Comparison of ENCODE assay signal across 26 mouse cellular contexts in genomic region chr2:158512528-158512927, GRCm38 (mm10). TPM values are rescaled to one million over a fixed set of nuclear protein-coding genes. Genes with fewer than 3 reads are reported as not detected.
A peak's percentile ranks its signal among the peaks of the same experiment; 100 is the strongest.
DNase-seq lines count a peak whose midpoint lies in the region; ATAC-seq and TF ChIP-seq lines count a peak whose summit lies in the region.
"Had no signal": no experiment of that assay in that cellular context is flagged by ENCODE, and none has a peak within 500 bp of the region (broad histone marks: within the 10 kb centered on the region; RNA-seq: fewer than 3 reads in every experiment).

Gene Arhgap40, plus strand, starts transcription at chr2:158512796.

- DNase-seq in embryonic facial prominence, embryonic 14.5 days (ENCODE audit: low spot score), result peak; percentile 47
- no peak for DNase-seq in embryonic facial prominence, embryonic 10.5 days (ENCODE audit: low spot score)
- DNase-seq in lung, postnatal 0 days (ENCODE audit: low spot score), result peak; percentile 51
- DNase-seq in lung, postnatal 4 days, result no peak
- peak; percentile 40 for DNase-seq in urinary bladder, adult 2 months (ENCODE audit: low spot score)
- DNase-seq in urinary bladder, postnatal 10 days (ENCODE audit: low spot score), result no peak
- DNase-seq in c-Kit-positive CD71-positive TER-119-positive erythroid progenitor cells, embryonic 14.5 days (ENCODE audit: low spot score), result no peak
- DNase-seq: adrenal gland, adult 8-10 months; cerebellum, adult 9-10 months; gastrocnemius, postnatal 36 days; heart, postnatal 36 days; kidney, adult 9 months; kidney, postnatal 36 days; liver, postnatal 0 days; thymus, adult 18-20 months; thymus, postnatal 4 days had no signal

- TF ChIP-seq CTCF in lung, postnatal 0 days (IDR thresholded peaks at IDR 0.05), result no peak

- no peak for ATAC-seq in embryonic facial prominence, embryonic 14.5 days (ENCODE audit: low read depth)
- ATAC-seq in lung, postnatal 0 days, result peak; percentile 52
- ATAC-seq in neural tube, embryonic 15.5 days (ENCODE audit: low FRiP score), result no peak
- ATAC-seq: activated CD4-positive, CD25-positive, alpha-beta regulatory T cell, adult 4 months; liver, postnatal 0 days; midbrain, embryonic 16.5 days had no signal

- no peaks in the 10 kb centered on the region for H3K27me3 ChIP-seq in embryonic facial prominence, embryonic 14.5 days (replicated peaks; ENCODE audit: control insufficient read depth, insufficient read depth, low read length)
- H3K27me3 ChIP-seq in embryonic facial prominence, embryonic 10.5 days (replicated peaks; ENCODE audit: low read depth, poor library complexity, severe bottlenecking), result no peaks in the 10 kb centered on the region
- no peaks in the 10 kb centered on the region for H3K27me3 ChIP-seq in lung, postnatal 0 days (replicated peaks; ENCODE audit: insufficient read depth, low read length)
- H3K27me3 ChIP-seq in neural tube, embryonic 15.5 days (replicated peaks), result no peaks in the 10 kb centered on the region
- H3K27me3 ChIP-seq: forebrain, embryonic 12.5 days; heart, embryonic 15.5 days; hindbrain, embryonic 15.5 days; limb, embryonic 12.5 days had no signal

- WGBS in embryonic facial prominence, embryonic 14.5 days, result 74% methylated on average over 10 of the region's 10 CpGs
- 89% methylated on average over 10 of the region's 10 CpGs for WGBS in embryonic facial prominence, embryonic 10.5 days
- 64% methylated on average over 10 of the region's 10 CpGs for WGBS in lung, postnatal 0 days
- 89% methylated on average over 10 of the region's 10 CpGs for WGBS in neural tube, embryonic 15.5 days

- no peaks in the 10 kb centered on the region for H3K36me3 ChIP-seq in embryonic facial prominence, embryonic 14.5 days (ENCODE audit: control insufficient read depth, insufficient read depth, low read length)
- H3K36me3 ChIP-seq in embryonic facial prominence, embryonic 10.5 days (replicated peaks), result no peaks in the 10 kb centered on the region
- no peaks in the 10 kb centered on the region for H3K36me3 ChIP-seq in lung, postnatal 0 days (ENCODE audit: insufficient read depth, low read length)
- no peaks in the 10 kb centered on the region for H3K36me3 ChIP-seq in neural tube, embryonic 15.5 days
- H3K36me3 ChIP-seq: forebrain, embryonic 12.5 days; heart, embryonic 15.5 days; hindbrain, embryonic 15.5 days; limb, embryonic 12.5 days had no signal

- H3K27ac ChIP-seq in embryonic facial prominence, embryonic 14.5 days (replicated peaks; ENCODE audit: low read depth, low read length), result no peak within 1 kb of the TSS
- H3K27ac ChIP-seq in embryonic facial prominence, embryonic 10.5 days (replicated peaks), result no peak within 1 kb of the TSS
- no peak within 1 kb of the TSS for H3K27ac ChIP-seq in lung, postnatal 0 days (ENCODE audit: low read length)
- H3K27ac ChIP-seq in neural tube, embryonic 15.5 days (replicated peaks), result no peak within 1 kb of the TSS
- H3K27ac ChIP-seq: forebrain, embryonic 12.5 days; heart, embryonic 15.5 days; hindbrain, embryonic 15.5 days; limb, embryonic 12.5 days; macrophage had no signal

- no peaks in the 10 kb centered on the region for H3K9me3 ChIP-seq in embryonic facial prominence, embryonic 14.5 days (ENCODE audit: control insufficient read depth, low read length)
- H3K9me3 ChIP-seq in embryonic facial prominence, embryonic 10.5 days, result no peaks in the 10 kb centered on the region
- no peaks in the 10 kb centered on the region for H3K9me3 ChIP-seq in lung, postnatal 0 days (ENCODE audit: low read length)
- H3K9me3 ChIP-seq in neural tube, embryonic 15.5 days (replicated peaks), result no peaks in the 10 kb centered on the region
- H3K9me3 ChIP-seq: forebrain, embryonic 12.5 days; heart, embryonic 15.5 days; hindbrain, embryonic 15.5 days; limb, embryonic 12.5 days had no signal

- no peak within 1 kb of the TSS for H3K4me3 ChIP-seq in embryonic facial prominence, embryonic 14.5 days (ENCODE audit: low read depth, low read length)
- H3K4me3 ChIP-seq in embryonic facial prominence, embryonic 10.5 days, result no peak within 1 kb of the TSS
- no peak within 1 kb of the TSS for H3K4me3 ChIP-seq in lung, postnatal 0 days (ENCODE audit: low read depth, low read length)
- H3K4me3 ChIP-seq in neural tube, embryonic 15.5 days (replicated peaks), result no peak within 1 kb of the TSS
- H3K4me3 ChIP-seq: forebrain, embryonic 12.5 days; heart, embryonic 15.5 days; hindbrain, embryonic 15.5 days; limb, embryonic 12.5 days had no signal

- no peak for TF ChIP-seq EP300 in lung, postnatal 0 days (IDR thresholded peaks at IDR 0.05)

- no peak within 1 kb of the TSS for H3K4me2 ChIP-seq in embryonic facial prominence, embryonic 14.5 days (ENCODE audit: low read depth, low read length)
- H3K4me2 ChIP-seq in lung, postnatal 0 days (replicated peaks; ENCODE audit: low read depth, low read length), result no peak within 1 kb of the TSS
- H3K4me2 ChIP-seq in neural tube, embryonic 15.5 days, result no peak within 1 kb of the TSS
- H3K4me2 ChIP-seq: forebrain, embryonic 12.5 days; heart, embryonic 15.5 days; hindbrain, embryonic 15.5 days; limb, embryonic 12.5 days; liver, embryonic 11.5 days had no signal

- no peak within 1 kb of the TSS for H3K9ac ChIP-seq in embryonic facial prominence, embryonic 14.5 days (ENCODE audit: low read depth, low read length)
- H3K9ac ChIP-seq in lung, postnatal 0 days (replicated peaks; ENCODE audit: low read depth), result no peak within 1 kb of the TSS
- no peak within 1 kb of the TSS for H3K9ac ChIP-seq in neural tube, embryonic 15.5 days (replicated peaks)
- H3K9ac ChIP-seq: forebrain, embryonic 12.5 days; heart, embryonic 15.5 days; hindbrain, embryonic 15.5 days; limb, embryonic 12.5 days; liver, postnatal 0 days had no signal

- no peaks in the 10 kb centered on the region for H3K4me1 ChIP-seq in embryonic facial prominence, embryonic 14.5 days (ENCODE audit: control insufficient read depth, insufficient read depth, low read length)
- no peaks in the 10 kb centered on the region for H3K4me1 ChIP-seq in embryonic facial prominence, embryonic 10.5 days
- no peaks in the 10 kb centered on the region for H3K4me1 ChIP-seq in lung, postnatal 0 days (ENCODE audit: insufficient read depth, low read depth, low read length)
- H3K4me1 ChIP-seq in neural tube, embryonic 15.5 days, result no peaks in the 10 kb centered on the region
- H3K4me1 ChIP-seq: forebrain, embryonic 12.5 days; hindbrain, embryonic 15.5 days; limb, embryonic 12.5 days had no signal

RNA-seq across cellular contexts. Expression of gene Arhgap40, which starts in this region (rescaled TPM):
- polyA plus RNA-seq in embryonic facial prominence, embryonic 14.5 days (2014; fragmentation: Nextera tagmentation; extraction: Ambion mirVana), result 1.6 and 2.6 TPM in 2 replicates
- polyA plus RNA-seq in embryonic facial prominence, embryonic 10.5 days (2016; fragmentation: Nextera tagmentation; extraction: Ambion mirVana), result 0.21 and 0.25 TPM in 2 replicates
- 0.18 and 0.40 TPM in 2 replicates for polyA plus RNA-seq in lung, postnatal 0 days (2015; fragmentation: Nextera tagmentation; extraction: Ambion mirVana)
- 30.7 and 38.4 TPM in 2 replicates for polyA plus RNA-seq in urinary bladder, adult 2 months (2012; rRNA removed)
- 0.75 and 1.2 TPM in 2 replicates for polyA plus RNA-seq in neural tube, embryonic 15.5 days (2015; fragmentation: Nextera tagmentation; extraction: Ambion mirVana)
- polyA plus RNA-seq: activated CD4-positive, CD25-positive, alpha-beta regulatory T cell, adult 4 months; heart, embryonic 15.5 days; liver, embryonic 11.5 days; liver, postnatal 0 days; macrophage; small intestine, adult 2 months had no signal

Comparison
In these comparisons a context has a peak if more than half of its experiments do, and no peak if none do; other contexts are left out.
1. DNase-seq: peak in embryonic facial prominence, embryonic 14.5 days (single experiment) and urinary bladder, adult 2 months (single experiment); none in embryonic facial prominence, embryonic 10.5 days (single experiment), lung, postnatal 4 days (0 of 2), urinary bladder, postnatal 10 days (single experiment) and c-Kit-positive CD71-positive TER-119-positive erythroid progenitor cells, embryonic 14.5 days (single experiment).
2. Peak in DNase-seq and ATAC-seq in lung, postnatal 0 days; RNA of the gene not detected or under 1 TPM.